Mouse (Mus musculus) hindbrain, embryonic 11.5 days (tissue): Measurements from ENCODE around the gene Nkd2. TPM values are rescaled to one million over a fixed set of nuclear protein-coding genes. Genes with fewer than 3 reads are reported as not detected.

Experiments
- ATAC-seq: fragments of 200-750 bp; cut with Nextera tagmentation; 2 replicates; pipeline ENCODE4 v1.8.0; 2017; ENCODE audit warnings: mild to moderate bottlenecking, moderate TSS enrichment, moderate library complexity; ENCODE audit not compliant: low FRiP score
- DNase-seq: peaks from one replicate; pipeline ENCODE4 v3.0.0-alpha.2; 2015; ENCODE audit warnings: low spot score
- H3K27ac ChIP-seq: fragments of 300-500 bp; sonication (generic); 2 replicates; pipeline ENCODE4 v1.5.1; 2014; ENCODE audit warnings: mild to moderate bottlenecking, low read depth, low read length
- H3K27me3 ChIP-seq: fragments of 300-500 bp; sonication (generic); 2 replicates; pipeline ENCODE4 v1.6.1; 2014; ENCODE audit warnings: mild to moderate bottlenecking, low read length, moderate library complexity, mixed read lengths; ENCODE audit not compliant: control insufficient read depth, insufficient read depth
- H3K36me3 ChIP-seq: fragments of 300-500 bp; sonication (generic); 2 replicates; pipeline ENCODE4 v1.6.1; 2014; ENCODE audit warnings: mild to moderate bottlenecking, low read length, moderate library complexity, mixed read lengths; ENCODE audit not compliant: control insufficient read depth, insufficient read depth
- H3K4me1 ChIP-seq: fragments of 300-500 bp; sonication (generic); replicated peaks from 2 replicates; pipeline ENCODE4 v1.6.1; 2014; ENCODE audit warnings: low read length, mixed read lengths; ENCODE audit not compliant: control insufficient read depth, insufficient read depth
- H3K4me2 ChIP-seq: fragments of 300-500 bp; sonication (generic); replicated peaks from 2 replicates; pipeline ENCODE4 v1.6.1; 2014; ENCODE audit warnings: mild to moderate bottlenecking, low read depth, low read length
- H3K4me3 ChIP-seq: fragments of 300-500 bp; sonication (generic); 2 replicates; pipeline ENCODE4 v1.5.1; 2014; ENCODE audit warnings: low read depth, low read length
- H3K9ac ChIP-seq: fragments of 300-500 bp; sonication (generic); 2 replicates; pipeline ENCODE4 v1.6.1; 2014; ENCODE audit warnings: low read depth, low read length
- H3K9me3 ChIP-seq: fragments of 300-500 bp; sonication (generic); 2 replicates; pipeline ENCODE4 v1.6.1; 2016; ENCODE audit warnings: low read length; ENCODE audit not compliant: control insufficient read depth
- WGBS: fragments of 180-500 bp; shearing (Covaris S2); extraction: QIAGEN DNeasy Blood & Tissue Kit; methylation state at CpG from one replicate; pipeline ENCODE4 v1.1.7; 2014; 5-methylcytosine and 5-hydroxymethylcytosine counted together
- polyA plus RNA-seq: library from polyadenylated mRNA; unstranded; fragments of >200 nt; fragmentation: Nextera tagmentation; extraction: Ambion mirVana; gene quantifications from 2 replicates; pipeline ENCODE4 v1.2.1, GENCODE M21; 2014

Nkd2 gene
- polyA plus RNA-seq, 1 experiment from 2014 or later, result 14.7 TPM

DNA sequence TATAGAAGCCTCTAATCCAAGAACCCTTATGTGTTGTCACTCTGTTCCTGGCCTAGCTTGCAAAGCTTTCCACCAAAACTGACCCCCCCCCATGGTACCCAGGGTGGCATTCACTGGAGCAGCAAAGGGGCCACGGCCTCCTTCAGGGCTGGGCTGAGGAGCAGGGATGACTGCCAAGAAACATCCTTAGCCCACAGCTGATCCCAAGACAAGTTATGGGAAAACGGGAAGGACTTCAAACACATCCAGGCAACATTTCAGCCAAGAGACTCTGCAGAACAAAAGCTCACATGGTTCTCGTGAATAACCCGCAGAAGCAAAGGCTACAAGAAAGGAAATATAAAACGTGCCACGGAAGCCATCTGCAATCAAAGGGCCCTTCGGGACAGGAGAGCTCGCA is 20.2 kb downstream of the Nkd2 start:
- Histone ChIP-seq H3K9ac (no peak overlapping the region), H3K36me3 (no peaks in the 10 kb centered on the region), H3K4me1 (no peaks in the 10 kb centered on the region), H3K4me2 (no peak overlapping the region), H3K9me3 (no peaks in the 10 kb centered on the region), H3K27ac (no peak overlapping the region), H3K27me3 (no peaks in the 10 kb centered on the region), H3K4me3 (no peak overlapping the region)
- 83% methylated on average over 8 of the region's 8 CpGs for WGBS
- ATAC-seq, result no peak
- no peak for DNase-seq

DNA sequence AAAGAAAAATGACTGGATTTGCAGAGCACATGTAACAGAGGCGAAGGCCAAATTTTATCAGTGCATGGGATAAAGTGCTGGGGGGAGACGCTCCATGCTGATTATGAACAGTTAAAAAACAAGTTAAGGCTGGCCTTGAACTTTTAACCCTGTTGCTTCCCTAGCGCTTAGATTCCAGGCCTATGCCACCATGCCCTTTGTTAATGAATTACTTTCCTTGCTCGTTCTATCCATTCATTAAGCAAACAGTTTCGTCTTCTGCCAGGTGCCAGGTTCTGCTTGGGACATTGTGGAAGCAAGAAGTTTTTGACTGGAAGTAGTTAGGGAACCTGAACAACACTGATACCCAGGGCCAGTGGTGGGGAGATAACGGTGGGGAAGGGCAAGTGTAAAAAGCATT is 23.7 kb downstream of the Nkd2 start:
- H3K36me3 ChIP-seq, result no peaks in the 10 kb centered on the region
- no peaks in the 10 kb centered on the region for H3K9me3 ChIP-seq
- DNase-seq (no peak), ATAC-seq (no peak)
- no peaks in the 10 kb centered on the region for H3K27me3 ChIP-seq
- no peaks in the 10 kb centered on the region for H3K4me1 ChIP-seq
- 82% methylated on average over 6 of the region's 6 CpGs for WGBS
- H3K9ac ChIP-seq, result no peak overlapping the region
- H3K27ac ChIP-seq, result no peak overlapping the region
- no peak overlapping the region for H3K4me2 ChIP-seq
- no peak overlapping the region for H3K4me3 ChIP-seq

DNA sequence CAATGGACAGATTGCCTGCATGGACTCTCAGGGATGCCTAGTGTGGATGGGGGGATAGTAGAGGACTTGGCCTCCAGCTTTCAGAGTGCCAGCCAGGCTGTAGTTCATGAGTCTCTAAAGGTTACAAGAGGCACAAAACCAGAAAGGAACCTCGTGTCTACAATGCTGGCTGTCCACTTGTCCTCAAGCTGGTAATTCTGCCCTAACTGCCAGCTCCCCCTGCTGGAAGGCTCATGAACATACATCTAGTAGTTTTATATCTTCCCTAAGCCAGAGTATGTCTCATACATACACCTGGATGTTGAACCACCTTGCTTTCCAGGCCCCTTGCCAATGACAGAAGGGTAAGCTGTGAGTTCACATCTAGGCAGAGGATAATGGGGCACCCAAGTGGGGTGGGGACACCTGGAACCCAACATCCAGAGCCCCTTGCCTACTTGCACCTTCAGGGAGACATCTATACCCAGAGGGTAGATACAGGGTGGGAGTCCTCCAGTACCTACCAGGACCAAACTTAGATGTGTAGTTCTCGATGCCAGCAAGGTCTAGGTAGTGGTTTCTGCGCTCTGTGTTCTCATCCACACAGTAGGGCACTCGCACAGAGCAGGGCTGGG is 25.1 kb downstream of the Nkd2 start:
- Histone ChIP-seq H3K4me3 (no peak overlapping the region), H3K4me1 (no peaks in the 10 kb centered on the region), H3K9me3 (no peaks in the 10 kb centered on the region), H3K27ac (no peak overlapping the region), H3K4me2 (no peak overlapping the region), H3K36me3 (no peaks in the 10 kb centered on the region), H3K27me3 (no peaks in the 10 kb centered on the region), H3K9ac (no peak overlapping the region)
- peak; percentile 67 for DNase-seq
- WGBS, result 67% methylated on average over 4 of the region's 4 CpGs
- ATAC-seq, result no peak

DNA sequence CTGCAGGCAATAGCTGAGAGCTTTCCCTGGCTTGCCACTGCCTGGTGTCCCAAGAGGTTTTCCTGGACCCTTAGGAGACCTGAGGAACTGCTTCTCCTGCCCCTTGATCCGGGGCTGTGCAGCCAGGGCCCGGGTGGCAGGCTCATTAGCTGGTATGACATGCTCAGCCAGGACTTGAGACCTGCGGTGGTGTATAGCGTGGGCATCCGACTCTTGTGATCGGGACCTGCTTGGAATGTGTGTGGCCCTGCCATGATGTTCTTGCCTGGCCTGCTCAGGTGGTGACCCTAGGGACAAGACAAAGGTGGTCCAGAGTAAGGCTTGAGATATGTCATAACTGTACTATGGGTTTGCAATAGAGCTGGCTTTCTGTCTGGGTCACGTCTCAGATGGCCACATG is 26.2 kb downstream of the Nkd2 start:
- Histone ChIP-seq H3K36me3 (no peaks in the 10 kb centered on the region), H3K27ac (no peak overlapping the region), H3K4me3 (no peak overlapping the region), H3K9ac (no peak overlapping the region), H3K4me1 (no peaks in the 10 kb centered on the region), H3K9me3 (no peaks in the 10 kb centered on the region), H3K4me2 (no peak overlapping the region), H3K27me3 (no peaks in the 10 kb centered on the region)
- DNase-seq (no peak), ATAC-seq (no peak)
- 98% methylated on average over 7 of the region's 7 CpGs for WGBS

DNA sequence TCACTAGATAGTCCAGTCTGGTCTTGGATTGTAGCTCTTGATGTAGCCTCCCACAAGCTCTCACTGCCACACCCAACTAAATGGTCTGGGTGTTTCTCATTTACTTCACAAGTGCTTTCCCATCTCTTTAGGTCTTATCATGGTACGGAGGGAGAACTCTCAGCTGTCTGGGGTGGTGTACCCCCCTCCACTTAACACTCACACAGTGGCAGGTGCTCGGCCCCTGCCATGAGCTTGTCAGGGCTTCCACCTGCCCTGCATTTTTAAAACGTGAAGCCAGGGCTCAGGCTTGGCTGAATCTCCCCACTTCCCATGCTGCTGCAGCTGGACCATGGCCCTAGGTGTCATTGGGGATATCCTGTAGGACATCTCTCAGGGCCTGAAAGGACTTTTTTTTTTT is 28.5 kb downstream of the Nkd2 start:
- H3K4me3 ChIP-seq, result no peak overlapping the region
- no peak overlapping the region for H3K4me2 ChIP-seq
- H3K27ac ChIP-seq, result no peak overlapping the region
- no peaks in the 10 kb centered on the region for H3K4me1 ChIP-seq
- ATAC-seq (no peak), DNase-seq (no peak)
- H3K9me3 ChIP-seq, result no peaks in the 10 kb centered on the region
- 82% methylated on average over 3 of the region's 3 CpGs for WGBS
- H3K36me3 ChIP-seq, result peaks cover 9% of the 10 kb centered on the region; the same call in 1 of the 2 replicates
- H3K9ac ChIP-seq, result no peak overlapping the region
- no peaks in the 10 kb centered on the region for H3K27me3 ChIP-seq

DNA sequence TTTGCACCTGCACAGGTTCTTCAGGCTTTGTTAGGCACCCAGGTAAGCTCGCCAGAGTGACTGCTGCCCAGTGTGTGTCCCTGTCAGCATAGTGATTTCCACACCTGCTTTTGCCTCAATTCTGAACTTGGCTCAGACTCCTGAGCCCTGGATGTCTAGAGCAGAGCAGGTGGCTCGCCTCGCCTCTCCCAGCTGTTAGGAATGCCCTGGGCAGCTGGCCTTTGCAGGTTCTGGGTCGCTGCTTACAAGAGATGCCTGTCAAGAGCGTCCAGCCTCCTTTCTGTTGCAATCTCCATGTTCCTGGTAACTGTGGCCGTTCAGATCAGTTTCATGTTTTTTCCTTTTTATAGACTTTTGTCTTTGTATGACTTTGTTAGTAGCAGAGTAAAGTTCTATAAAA is 31.1 kb downstream of the Nkd2 start:
- ATAC-seq, result no peak
- H3K9ac ChIP-seq, result no peak overlapping the region
- H3K4me2 ChIP-seq, result no peak overlapping the region
- no peaks in the 10 kb centered on the region for H3K27me3 ChIP-seq
- 62% methylated on average over 6 of the region's 6 CpGs for WGBS
- no peak overlapping the region for H3K27ac ChIP-seq
- H3K4me3 ChIP-seq, result no peak overlapping the region
- no peaks in the 10 kb centered on the region for H3K9me3 ChIP-seq
- H3K36me3 ChIP-seq, result peaks cover 9% of the 10 kb centered on the region; the same call in 1 of the 2 replicates
- H3K4me1 ChIP-seq, result no peaks in the 10 kb centered on the region
- DNase-seq, result no peak

DNA sequence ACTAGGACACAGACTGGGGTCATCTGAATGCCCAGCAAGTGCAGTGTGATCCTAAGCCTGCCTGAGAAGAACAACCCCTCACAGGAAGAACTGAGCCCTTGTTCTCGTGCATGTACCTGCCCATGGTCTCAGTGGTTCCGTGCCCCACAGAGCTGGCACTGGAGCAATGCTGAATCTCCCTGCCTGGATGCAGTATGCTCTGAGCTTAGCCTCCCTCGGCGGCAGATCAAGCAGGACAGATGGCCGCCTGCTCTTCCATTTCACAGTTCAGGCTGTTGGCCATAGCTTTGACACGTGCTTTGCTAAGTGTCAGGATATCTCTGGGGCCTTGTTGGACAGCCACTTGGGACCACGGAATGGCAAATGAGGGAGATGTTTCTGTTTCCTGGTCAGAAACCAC is 33.2 kb downstream of the Nkd2 start:
- Histone ChIP-seq H3K4me3 (no peak overlapping the region), H3K9me3 (no peaks in the 10 kb centered on the region), H3K27ac (no peak overlapping the region), H3K36me3 (peaks cover 19% of the 10 kb centered on the region), H3K27me3 (no peaks in the 10 kb centered on the region), H3K9ac (no peak overlapping the region), H3K4me1 (no peaks in the 10 kb centered on the region), H3K4me2 (no peak overlapping the region)
- DNase-seq (no peak), ATAC-seq (no peak)
- WGBS, result 94% methylated on average over 7 of the region's 7 CpGs

DNA sequence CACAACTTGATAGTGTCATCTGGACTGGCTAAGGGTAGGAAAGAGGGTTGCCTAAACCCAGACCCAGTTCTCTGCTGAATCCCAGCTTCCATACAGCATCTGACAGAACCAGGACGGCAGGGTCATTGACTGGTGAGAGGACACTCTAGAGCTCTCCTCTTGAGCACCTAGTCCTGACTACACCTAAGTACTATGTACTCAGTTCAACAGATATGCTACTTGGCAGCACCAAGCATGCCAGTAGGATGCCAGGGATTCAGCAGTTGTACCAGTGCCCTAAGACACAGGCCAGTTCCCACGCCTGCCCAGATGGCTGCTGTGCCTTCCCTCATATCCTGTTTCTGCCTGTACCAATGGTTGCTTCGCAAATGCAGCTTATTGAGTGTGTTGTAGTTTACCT is 34.5 kb downstream of the Nkd2 start:
- Histone ChIP-seq H3K4me3 (no peak overlapping the region), H3K9me3 (no peaks in the 10 kb centered on the region), H3K27ac (no peak overlapping the region), H3K9ac (no peak overlapping the region), H3K36me3 (peaks cover 21% of the 10 kb centered on the region), H3K27me3 (no peaks in the 10 kb centered on the region), H3K4me1 (no peaks in the 10 kb centered on the region), H3K4me2 (no peak overlapping the region)
- DNase-seq (no peak), ATAC-seq (no peak)
- WGBS, result 96% methylated on average over 3 of the region's 3 CpGs

DNA sequence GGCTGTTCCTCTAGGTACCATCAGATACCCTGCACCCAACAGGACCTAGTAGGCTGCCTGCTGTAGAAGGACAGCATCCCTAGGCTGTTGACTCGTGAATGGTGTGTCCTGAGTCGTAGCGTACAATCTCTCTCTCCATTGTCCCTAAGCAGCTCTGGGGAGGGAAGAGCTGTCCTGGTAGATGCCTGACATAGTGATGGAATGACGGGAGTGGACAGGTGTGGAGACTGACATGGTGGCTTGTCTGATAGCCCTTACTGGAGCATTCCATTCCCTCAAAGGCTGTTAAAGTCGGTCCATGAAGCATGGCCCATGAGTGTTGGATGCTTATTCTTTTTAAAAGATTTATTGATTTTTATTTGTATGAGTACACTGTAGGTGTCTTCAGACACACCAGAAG is 42.5 kb downstream of the Nkd2 start:
- DNase-seq (no peak), ATAC-seq (no peak)
- no peak overlapping the region for H3K4me3 ChIP-seq
- no peaks in the 10 kb centered on the region for H3K9me3 ChIP-seq
- no peaks in the 10 kb centered on the region for H3K27me3 ChIP-seq
- 92% methylated on average over 5 of the region's 5 CpGs for WGBS
- H3K9ac ChIP-seq, result no peak overlapping the region
- H3K4me1 ChIP-seq, result no peaks in the 10 kb centered on the region
- H3K36me3 ChIP-seq, result peaks cover 9% of the 10 kb centered on the region; the same call in 1 of the 2 replicates
- H3K4me2 ChIP-seq, result no peak overlapping the region
- no peak overlapping the region for H3K27ac ChIP-seq
